Mouse (Mus musculus) heart, postnatal 36 days (tissue): ENCODE measurements around the gene Ltbp1. TPM values are rescaled to one million over a fixed set of nuclear protein-coding genes. Genes with fewer than 3 reads are reported as not detected.

Experiments
- DNase-seq, 2 experiments: peaks; one replicate each; pipeline ENCODE4 v3.0.0; 2021 to 2022
- intact Hi-C: fragments of 180-260 bp; cut with DNase I; formaldehyde crosslinking; loops from one replicate; pipeline ENCODE4 v1.15.1; 2025
- total RNA-seq, 2 experiments: library from RNA; stranded (reverse); gene quantifications; 2 replicates each; pipeline ENCODE4 v1.2.3; 2021

The Ltbp1 gene
- total RNA-seq, 2 experiments from 2014 or later: 41.1 to 46.2 TPM

- no peak for DNase-seq
- intact Hi-C loops: loop anchor here (10.0 kb wide), 1 partner anchor 385 kb away; no protein-coding TSS in a partner anchor
Observed at GRCm38 (mm10) chr17:75000066-75000465, 5.3 kb upstream of the Ltbp1 start.

- peak; percentile 79 to 85 for DNase-seq
- intact Hi-C loops: loop anchor here (1.0 to 10.0 kb wide), 4 partner anchors 80 to 532 kb away; no protein-coding TSS in a partner anchor
Observed at GRCm38 (mm10) chr17:75004820-75005219, 548 bp upstream of the Ltbp1 start.

GRCm38 (mm10) chr17:75005685-75006680, 615 bp downstream of the Ltbp1 start:
- DNase-seq: peak; percentile 51 to 78
- intact Hi-C loops: loop anchor here (1.0 to 10.0 kb wide), 5 partner anchors 21 to 531 kb away; no protein-coding TSS in a partner anchor

GRCm38 (mm10) chr17:75010955-75011354, 5.6 kb downstream of the Ltbp1 start:
- DNase-seq: no peak
- intact Hi-C loops: no loop called here

GRCm38 (mm10) chr17:75013211-75013610, 7.8 kb downstream of the Ltbp1 start:
- intact Hi-C loops: no loop called here

GRCm38 (mm10) chr17:75013868-75014267, 8.5 kb downstream of the Ltbp1 start:
- intact Hi-C loops: no loop called here
- no peak for DNase-seq

More at GRCm38 (mm10) chr17:75013211-75013610, 7.8 kb downstream of the Ltbp1 start:
- DNase-seq: no peak

GRCm38 (mm10) chr17:75014601-75015356, 9.4 kb downstream of the Ltbp1 start:
- intact Hi-C loops: no loop called here
- no peak for DNase-seq

- intact Hi-C loops: no loop called here
- DNase-seq: no peak
Observed at GRCm38 (mm10) chr17:75015546-75015945, 10.2 kb downstream of the Ltbp1 start.

GRCm38 (mm10) chr17:75017423-75017822, 12.1 kb downstream of the Ltbp1 start:
- DNase-seq: peak in 1 of 2 experiments; percentile 37
- intact Hi-C loops: no loop called here

- intact Hi-C loops: no loop called here
- DNase-seq: no peak
Observed at GRCm38 (mm10) chr17:75018142-75018541, 12.8 kb downstream of the Ltbp1 start.

GRCm38 (mm10) chr17:75020026-75020425, 14.7 kb downstream of the Ltbp1 start:
- intact Hi-C loops: no loop called here
- DNase-seq: no peak

- DNase-seq: no peak
- intact Hi-C loops: no loop called here
Observed at GRCm38 (mm10) chr17:75020619-75021018, 15.3 kb downstream of the Ltbp1 start.

- intact Hi-C loops: loop anchor here (2.0 kb wide), 1 partner anchor 21 kb away; no protein-coding TSS in a partner anchor
Observed at GRCm38 (mm10) chr17:75027358-75028131, 22.2 kb downstream of the Ltbp1 start.

GRCm38 (mm10) chr17:75033356-75033755, 28.0 kb downstream of the Ltbp1 start:
- intact Hi-C loops: no loop called here
- DNase-seq: no peak

More at GRCm38 (mm10) chr17:75027358-75028131, 22.2 kb downstream of the Ltbp1 start:
- DNase-seq: peak; percentile 68 to 80

GRCm38 (mm10) chr17:75033872-75034615, 28.7 kb downstream of the Ltbp1 start:
- intact Hi-C loops: no loop called here
- DNase-seq: no peak

- no peak for DNase-seq
- intact Hi-C loops: no loop called here
Observed at GRCm38 (mm10) chr17:75036881-75037280, 31.5 kb downstream of the Ltbp1 start.

- intact Hi-C loops: no loop called here
Observed at GRCm38 (mm10) chr17:75039017-75039416, 33.6 kb downstream of the Ltbp1 start.

GRCm38 (mm10) chr17:75049366-75049969, 44.1 kb downstream of the Ltbp1 start:
- no peak for DNase-seq
- intact Hi-C loops: no loop called here

More at GRCm38 (mm10) chr17:75039017-75039416, 33.6 kb downstream of the Ltbp1 start:
- no peak for DNase-seq

GRCm38 (mm10) chr17:75051440-75051925, 46.1 kb downstream of the Ltbp1 start:
- DNase-seq: no peak
- intact Hi-C loops: no loop called here
